Mouse (Mus musculus) spleen, adult 2 months (tissue): ENCODE results near the gene Gnao1. TPM values are rescaled to one million over a fixed set of nuclear protein-coding genes. Genes with fewer than 3 reads are reported as not detected.

Experiments used
- DNase-seq, 2 experiments: peaks; one replicate each; pipeline versions ENCODE4 v3.0.0 to v3.0.0-alpha.2; 2012 to 2021; ENCODE audit warnings: low spot score in 2 of 2, low read depth in 1 of 2
- H3K27ac ChIP-seq: fragments of 200-500 bp; 2 replicates; pipeline ENCODE4 v1.5.1; 2012; ENCODE audit warnings: low read length, inconsistent platforms; ENCODE audit not compliant: insufficient read depth
- H3K27me3 ChIP-seq: fragments of 200-500 bp; 2 replicates; pipeline ENCODE4 v1.6.1; 2012; ENCODE audit warnings: mild to moderate bottlenecking, moderate library complexity, low read length, inconsistent platforms; ENCODE audit not compliant: control insufficient read depth, insufficient read depth
- H3K36me3 ChIP-seq: fragments of 200-500 bp; 2 replicates; pipeline ENCODE4 v1.6.1; 2012; ENCODE audit warnings: mild to moderate bottlenecking, low read length, inconsistent platforms; ENCODE audit not compliant: control insufficient read depth, insufficient read depth
- H3K4me1 ChIP-seq: fragments of 200-500 bp; 2 replicates; pipeline ENCODE4 v1.6.1; 2011; ENCODE audit warnings: inconsistent platforms; ENCODE audit not compliant: control insufficient read depth, insufficient read depth, insufficient read length
- H3K4me3 ChIP-seq: fragments of 200-500 bp; 2 replicates; pipeline ENCODE4 v1.5.1; 2011; ENCODE audit warnings: mild to moderate bottlenecking, inconsistent platforms; ENCODE audit not compliant: insufficient read depth, insufficient read length; ENCODE audit errors: extremely low read depth
- CTCF ChIP-seq: fragments of 200-500 bp; IDR thresholded peaks from 2 replicates; pipeline ENCODE4 v1.5.1; 2011; ENCODE audit warnings: mild to moderate bottlenecking, inconsistent platforms; ENCODE audit not compliant: insufficient read depth, insufficient read length, insufficient replicate concordance; ENCODE audit errors: extremely low read depth
- POLR2A ChIP-seq: fragments of 200-500 bp; IDR thresholded peaks from 2 replicates; pipeline ENCODE4 v1.6.1; 2011; ENCODE audit warnings: low read depth, low read length, inconsistent platforms
- WGBS: fragments of 180-500 bp; shearing (Covaris S2); methylation state at CpG from one replicate; pipeline ENCODE4 v1.1.7; 2018; 5-methylcytosine and 5-hydroxymethylcytosine counted together
- polyA plus RNA-seq: library from polyadenylated mRNA; depleted of rRNA; stranded (reverse); fragments of >200 nt; gene quantifications from 2 replicates; pipeline ENCODE4 v1.2.3, GENCODE M21; 2012

Gnao1 gene
- polyA plus RNA-seq, 1 experiment: 2.5 TPM

DNA sequence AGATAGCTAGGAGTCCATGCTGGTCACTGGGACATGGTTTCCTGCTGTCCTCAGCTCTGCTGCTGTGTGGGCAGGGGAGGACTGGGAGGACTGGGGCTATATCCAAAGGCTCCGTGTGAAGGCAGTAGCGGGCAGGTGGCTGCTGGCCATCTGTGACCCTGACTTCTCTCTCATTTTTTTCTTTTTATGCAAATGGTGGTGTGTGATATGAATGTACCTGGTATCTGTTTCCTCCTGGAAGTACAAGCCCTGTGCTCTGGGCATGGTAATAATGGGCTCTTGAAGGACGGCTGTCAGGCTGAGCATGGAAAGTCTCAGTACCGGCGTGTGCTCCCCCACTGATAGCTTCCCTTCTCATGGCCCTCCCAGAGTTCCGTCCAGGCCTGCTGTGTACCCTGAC, 151.1 kb downstream of the Gnao1 start:
- Histone ChIP-seq H3K36me3 (no peaks in the 10 kb centered on the region), H3K4me1 (no peaks in the 10 kb centered on the region), H3K27ac (no peak overlapping the region), H3K27me3 (no peaks in the 10 kb centered on the region), H3K4me3 (no peak overlapping the region)
- WGBS: 90% methylated on average over 6 of the region's 6 CpGs
- DNase-seq: no peak
- no peak for TF ChIP-seq POLR2A

- Histone ChIP-seq H3K27me3 (no peaks in the 10 kb centered on the region), H3K27ac (no peak overlapping the region), H3K4me1 (no peaks in the 10 kb centered on the region), H3K36me3 (peaks cover 14% of the 10 kb centered on the region), H3K4me3 (no peak overlapping the region)
- 89% methylated on average over 6 of the region's 6 CpGs for WGBS
- DNase-seq: no peak
- TF ChIP-seq CTCF (no peak), POLR2A (no peak)
Measured at GRCm38 (mm10) chr8:93968293-93968692, 158.5 kb downstream of the Gnao1 start.

GRCm38 (mm10) chr8:93969626-93970340, 160.0 kb downstream of the Gnao1 start:
- DNase-seq: no peak
- TF ChIP-seq POLR2A: no peak
- no peak for TF ChIP-seq CTCF
- peaks cover 25% of the 10 kb centered on the region for H3K36me3 ChIP-seq
- H3K27ac ChIP-seq: no peak overlapping the region
- 88% methylated on average over 7 of the region's 7 CpGs for WGBS
- no peak overlapping the region for H3K4me3 ChIP-seq
- H3K27me3 ChIP-seq: no peaks in the 10 kb centered on the region
- H3K4me1 ChIP-seq: no peaks in the 10 kb centered on the region

DNA sequence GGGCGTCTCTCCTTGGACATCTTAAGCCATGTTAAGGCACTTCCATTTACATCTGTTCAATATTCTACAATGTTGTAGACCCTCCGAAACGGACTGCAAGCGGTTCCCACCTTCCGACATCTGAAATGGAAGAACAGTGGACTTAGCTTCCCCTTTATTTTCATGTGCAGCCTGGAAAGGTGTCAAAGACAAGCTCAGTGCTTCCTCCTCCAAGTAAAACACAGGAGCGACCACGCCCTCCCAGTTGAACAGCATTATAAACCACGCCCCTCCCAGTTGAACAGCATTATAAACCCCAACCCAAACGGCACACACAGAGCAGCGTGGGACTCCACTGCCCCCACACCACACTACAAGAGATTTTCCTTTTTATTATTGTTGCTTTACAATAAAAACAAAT, 161.7 kb downstream of the Gnao1 start:
- TF ChIP-seq CTCF (no peak), POLR2A (no peak)
- Histone ChIP-seq H3K4me1 (no peaks in the 10 kb centered on the region), H3K36me3 (peaks cover 36% of the 10 kb centered on the region), H3K4me3 (no peak overlapping the region), H3K27ac (no peak overlapping the region), H3K27me3 (no peaks in the 10 kb centered on the region)
- no peak for DNase-seq
- WGBS: 91% methylated on average over 10 of the region's 10 CpGs

GRCm38 (mm10) chr8:93972211-93972610, 162.4 kb downstream of the Gnao1 start:
- Histone ChIP-seq H3K27me3 (no peaks in the 10 kb centered on the region), H3K4me3 (no peak overlapping the region), H3K4me1 (no peaks in the 10 kb centered on the region), H3K27ac (no peak overlapping the region), H3K36me3 (peaks cover 38% of the 10 kb centered on the region)
- 93% methylated on average over 5 of the region's 5 CpGs for WGBS
- TF ChIP-seq CTCF (no peak), POLR2A (no peak)
- DNase-seq: no peak

DNA sequence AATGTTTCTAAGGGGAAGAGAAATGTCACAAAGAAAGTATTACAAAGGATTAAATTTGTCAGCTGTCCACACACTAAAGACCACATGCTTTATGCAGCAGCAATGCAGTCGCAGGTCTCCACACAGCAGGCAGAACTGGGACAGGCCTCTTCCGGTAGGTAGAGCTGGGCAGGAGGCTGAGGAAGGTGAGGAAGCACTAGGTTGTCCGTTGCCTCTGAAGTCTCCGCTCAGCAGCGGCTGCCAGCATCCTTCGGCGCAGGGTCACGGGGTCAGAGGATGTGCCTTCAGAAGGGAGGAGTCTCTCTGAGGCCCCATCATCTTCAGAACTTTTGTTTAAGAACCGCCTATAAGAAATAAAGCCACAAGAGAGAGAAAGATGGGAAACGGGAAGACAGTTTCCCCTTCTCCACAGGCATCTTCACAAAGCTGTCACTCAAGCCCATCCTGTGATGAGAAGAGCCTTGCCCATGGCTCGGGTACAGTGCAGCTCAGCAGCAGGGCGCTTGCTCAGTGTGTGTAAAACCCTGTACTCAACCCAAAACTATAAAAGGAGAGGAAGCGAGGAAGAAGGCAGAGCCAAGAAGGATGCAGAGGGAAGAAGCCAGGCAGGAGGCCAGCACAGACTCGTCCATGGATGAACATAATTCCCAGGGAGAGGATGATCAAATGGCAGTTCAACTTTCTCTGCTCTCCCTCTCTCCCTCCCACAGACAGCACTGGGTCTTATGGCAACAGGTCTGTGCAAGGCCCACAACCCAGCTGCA, 163.4 kb downstream of the Gnao1 start:
- H3K4me1 ChIP-seq: no peaks in the 10 kb centered on the region
- no peak overlapping the region for H3K27ac ChIP-seq
- DNase-seq: no peak
- WGBS: 92% methylated on average over 14 of the region's 14 CpGs
- TF ChIP-seq CTCF (no peak), POLR2A (no peak)
- peaks cover 43% of the 10 kb centered on the region for H3K36me3 ChIP-seq
- no peak overlapping the region for H3K4me3 ChIP-seq
- no peaks in the 10 kb centered on the region for H3K27me3 ChIP-seq

DNA sequence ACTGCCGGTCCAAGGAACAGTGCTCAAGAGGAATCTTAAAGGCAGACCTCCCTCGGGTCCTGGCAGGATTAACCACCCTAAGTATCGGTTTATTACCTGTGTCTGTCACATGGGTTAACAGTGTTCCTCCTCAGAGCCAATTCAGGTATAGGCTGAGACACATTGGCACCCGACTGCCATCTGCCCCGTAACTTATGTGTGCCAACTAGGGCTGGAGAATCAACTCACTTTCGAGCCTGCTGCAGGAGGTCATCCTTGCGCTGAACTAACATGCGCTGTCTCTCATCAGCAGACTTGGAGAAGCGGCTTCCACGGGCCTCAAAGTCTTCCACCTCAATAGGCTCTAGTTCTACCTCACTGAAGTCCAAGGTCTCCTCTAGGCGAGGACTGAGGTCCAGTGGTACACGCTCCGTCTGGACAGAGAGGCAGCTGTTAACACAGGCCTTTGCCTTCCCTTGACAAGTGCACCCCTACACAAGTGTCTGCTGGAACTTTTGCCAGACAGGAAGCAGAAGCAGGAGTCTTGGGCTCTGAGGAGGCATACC, 164.1 kb downstream of the Gnao1 start:
- no peak for DNase-seq
- Histone ChIP-seq H3K27ac (no peak overlapping the region), H3K36me3 (peaks cover 49% of the 10 kb centered on the region), H3K4me3 (no peak overlapping the region), H3K4me1 (no peaks in the 10 kb centered on the region), H3K27me3 (no peaks in the 10 kb centered on the region)
- TF ChIP-seq CTCF: no peak
- TF ChIP-seq POLR2A: no peak
- 96% methylated on average over 13 of the region's 13 CpGs for WGBS
